Mouse (Mus musculus) layer of hippocampus, adult 2 months (tissue): ENCODE measurements at regions not wholly inside any gene's neighbourhood (a gene's known extent, or its start where the extent isn't known, plus 50 kb on each side); places are given as distances from the start of the nearest gene placed in this dataset.
A peak's percentile ranks its signal among the peaks of the same experiment; 100 is the strongest.

Experiments used
- DNase-seq, 2 experiments: peaks; one replicate each; pipeline ENCODE4 v3.0.0; 2022; ENCODE audit warnings: low spot score in 2 of 2
- H3K27ac ChIP-seq: fragments of 200-600 bp; 2 replicates; pipeline ENCODE4 v1.8.1; 2022
- H3K4me3 ChIP-seq: fragments of 200-600 bp; 2 replicates; pipeline ENCODE4 v1.8.1; 2022; ENCODE audit warnings: mild to moderate bottlenecking
- CTCF ChIP-seq: fragments of 200-600 bp; conservative IDR thresholded peaks from 2 replicates; pipeline ENCODE4 v1.8.1; 2022; ENCODE audit warnings: antibody characterized with exemption, mild to moderate bottlenecking, moderate library complexity

GRCm38 (mm10) chr8:88972993-88973690 is 70.8 kb downstream of the Sall1 start:
- Histone ChIP-seq H3K27ac (no peak overlapping the region), H3K4me3 (no peak overlapping the region)
- no peak for TF ChIP-seq CTCF
- no peak for DNase-seq

- Histone ChIP-seq H3K27ac (no peak overlapping the region), H3K4me3 (no peak overlapping the region)
- TF ChIP-seq CTCF, result no peak
- DNase-seq, result no peak
Observed at GRCm38 (mm10) chr8:88958843-88959242, 85.1 kb downstream of the Sall1 start.

GRCm38 (mm10) chr8:88953178-88953577 is 90.8 kb downstream of the Sall1 start:
- no peak for DNase-seq

GRCm38 (mm10) chr8:88951829-88952155 is 92.2 kb downstream of the Sall1 start:
- DNase-seq, result no peak
- H3K27ac ChIP-seq, result no peak overlapping the region
- no peak overlapping the region for H3K4me3 ChIP-seq
- TF ChIP-seq CTCF, result no peak

More at GRCm38 (mm10) chr8:88953178-88953577, 90.8 kb downstream of the Sall1 start:
- TF ChIP-seq CTCF, result no peak
- no peak overlapping the region for H3K4me3 ChIP-seq
- no peak overlapping the region for H3K27ac ChIP-seq

- Histone ChIP-seq H3K27ac (no peak overlapping the region), H3K4me3 (no peak overlapping the region)
- DNase-seq, result no peak
- TF ChIP-seq CTCF, result no peak
Observed at GRCm38 (mm10) chr8:88951145-88951828, 92.7 kb downstream of the Sall1 start.

GRCm38 (mm10) chr8:88949975-88950374 is 94.0 kb downstream of the Sall1 start:
- Histone ChIP-seq H3K27ac (no peak overlapping the region), H3K4me3 (no peak overlapping the region)
- no peak for DNase-seq
- no peak for TF ChIP-seq CTCF

- peak in 1 of 2 experiments; percentile 21 for DNase-seq
- Histone ChIP-seq H3K4me3 (no peak overlapping the region), H3K27ac (no peak overlapping the region)
- no peak for TF ChIP-seq CTCF
Observed at GRCm38 (mm10) chr8:88948981-88949380, 95.0 kb downstream of the Sall1 start.

- no peak for DNase-seq
Observed at GRCm38 (mm10) chr8:88948328-88948727, 95.6 kb downstream of the Sall1 start.

GRCm38 (mm10) chr8:88947384-88947783 is 96.6 kb downstream of the Sall1 start:
- no peak for DNase-seq

More at GRCm38 (mm10) chr8:88948328-88948727, 95.6 kb downstream of the Sall1 start:
- TF ChIP-seq CTCF, result no peak
- Histone ChIP-seq H3K27ac (no peak overlapping the region), H3K4me3 (no peak overlapping the region)

GRCm38 (mm10) chr8:88945656-88946055 is 98.3 kb downstream of the Sall1 start:
- H3K27ac ChIP-seq, result no peak overlapping the region
- no peak for TF ChIP-seq CTCF
- H3K4me3 ChIP-seq, result no peak overlapping the region
- no peak for DNase-seq

More at GRCm38 (mm10) chr8:88947384-88947783, 96.6 kb downstream of the Sall1 start:
- Histone ChIP-seq H3K4me3 (no peak overlapping the region), H3K27ac (no peak overlapping the region)
- no peak for TF ChIP-seq CTCF

- no peak for DNase-seq
- Histone ChIP-seq H3K4me3 (no peak overlapping the region), H3K27ac (no peak overlapping the region)
- peak; percentile 70 for TF ChIP-seq CTCF
Observed at GRCm38 (mm10) chr8:88944038-88944437, 99.9 kb downstream of the Sall1 start.

GRCm38 (mm10) chr8:88939071-88939746 is 104.8 kb downstream of the Sall1 start:
- TF ChIP-seq CTCF, result no peak
- no peak for DNase-seq
- Histone ChIP-seq H3K4me3 (no peak overlapping the region), H3K27ac (no peak overlapping the region)

- Histone ChIP-seq H3K27ac (no peak overlapping the region), H3K4me3 (no peak overlapping the region)
- no peak for DNase-seq
- TF ChIP-seq CTCF, result no peak
Observed at GRCm38 (mm10) chr8:88934708-88935107, 109.3 kb downstream of the Sall1 start.

- DNase-seq, result no peak
- H3K4me3 ChIP-seq, result no peak overlapping the region
- TF ChIP-seq CTCF, result no peak
- H3K27ac ChIP-seq, result no peak overlapping the region
Observed at GRCm38 (mm10) chr8:88931050-88931449, 112.9 kb downstream of the Sall1 start.
